ENCODE assay signal across 10 mouse cellular contexts in the genomic region with DNA sequence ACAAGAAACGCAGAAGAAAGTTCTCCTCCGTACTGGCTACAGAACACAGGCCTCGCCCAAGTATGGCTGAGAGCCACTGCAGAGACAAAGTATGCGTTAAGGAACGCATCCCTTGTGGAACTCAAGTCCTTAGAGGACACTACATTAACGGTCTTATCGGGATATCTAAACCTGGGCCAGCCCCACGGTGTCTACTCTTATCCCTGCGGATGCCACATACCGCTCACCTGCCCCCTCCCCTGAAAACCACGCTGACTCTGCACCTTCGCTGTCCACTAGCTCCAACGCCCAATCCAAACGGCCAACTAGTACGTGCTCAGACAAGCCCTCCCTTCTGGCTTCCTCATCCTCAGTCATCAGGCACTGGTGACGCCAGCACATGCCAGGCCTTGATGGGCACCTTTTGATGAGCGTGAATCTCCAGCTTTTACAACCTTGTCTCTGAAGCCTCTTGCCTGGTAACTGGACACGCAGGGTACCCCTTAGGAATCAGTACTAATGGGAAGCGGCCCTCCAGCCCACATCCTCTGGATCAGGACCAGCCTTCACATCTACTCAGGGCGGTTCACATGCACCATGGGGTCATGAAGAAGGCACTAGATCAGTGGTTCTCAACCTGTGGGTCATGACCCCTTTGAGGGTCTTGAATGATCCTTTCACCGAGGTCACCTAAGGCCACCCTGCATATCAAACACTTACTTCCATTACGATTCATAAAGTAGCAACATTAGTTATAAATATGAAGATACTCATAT. TPM values are rescaled to one million over a fixed set of nuclear protein-coding genes. Genes with fewer than 3 reads are reported as not detected.
A peak's percentile ranks its signal among the peaks of the same experiment; 100 is the strongest.
DNase-seq lines count a peak whose midpoint lies in the region; ATAC-seq and TF ChIP-seq lines count a peak whose summit lies in the region.
"Had no signal": no experiment of that assay in that cellular context is flagged by ENCODE, and none has a peak within 500 bp of the region (broad histone marks: within the 10 kb centered on the region; RNA-seq: fewer than 3 reads in every experiment).

No protein-coding gene starts in this region.

- TF ChIP-seq CTCF in gastrocnemius, adult 2 months (IDR thresholded peaks at IDR 0.05): no peak
- TF ChIP-seq CTCF in spleen, adult 2 months (IDR thresholded peaks at IDR 0.05; ENCODE audit: extremely low read depth, insufficient read depth, insufficient read length, insufficient replicate concordance): no peak

- ATAC-seq in kidney, embryonic 16.5 days (ENCODE audit: low FRiP score, low TSS enrichment): no peak
- ATAC-seq in stomach, embryonic 16.5 days (ENCODE audit: insufficient read depth, low FRiP score): no peak

- peak overlapping the region; percentile 32; the same call in 1 of the 2 replicates for H3K9ac ChIP-seq in kidney, embryonic 16.5 days (replicated peaks; ENCODE audit: low read length)
- H3K9ac ChIP-seq in stomach, embryonic 16.5 days (ENCODE audit: low read length): no peak overlapping the region

- peak overlapping the region; percentile 83 for H3K27ac ChIP-seq in gastrocnemius, adult 2 months
- peak overlapping the region; percentile 84; the same call in 1 of the 2 replicates for H3K27ac ChIP-seq in kidney, embryonic 16.5 days (ENCODE audit: low read length)
- peak overlapping the region; percentile 7; the same call in 1 of the 2 replicates for H3K27ac ChIP-seq in spleen, adult 2 months (ENCODE audit: insufficient read depth, low read length)
- H3K27ac ChIP-seq in stomach, embryonic 16.5 days (ENCODE audit: low read length): peak overlapping the region; percentile 77; the same call in 1 of the 2 replicates

- H3K27me3 ChIP-seq in kidney, embryonic 16.5 days (ENCODE audit: insufficient read depth, low read length): no peaks in the 10 kb centered on the region
- no peaks in the 10 kb centered on the region for H3K27me3 ChIP-seq in spleen, adult 2 months (ENCODE audit: control insufficient read depth, insufficient read depth, low read length)
- no peaks in the 10 kb centered on the region for H3K27me3 ChIP-seq in stomach, embryonic 16.5 days (ENCODE audit: control insufficient read depth, insufficient read depth, low read length)
- H3K27me3 ChIP-seq: embryonic facial prominence, embryonic 13.5 days had no signal

- H3K9me3 ChIP-seq in kidney, embryonic 16.5 days (ENCODE audit: low read length): no peaks in the 10 kb centered on the region
- no peaks in the 10 kb centered on the region for H3K9me3 ChIP-seq in stomach, embryonic 16.5 days (replicated peaks; ENCODE audit: control insufficient read depth, low read length)
- H3K9me3 ChIP-seq: embryonic facial prominence, embryonic 13.5 days had no signal

- H3K36me3 ChIP-seq in kidney, embryonic 16.5 days (ENCODE audit: insufficient read depth, low read length): peaks cover 3% of the 10 kb centered on the region; the same call in 1 of the 2 replicates
- no peaks in the 10 kb centered on the region for H3K36me3 ChIP-seq in spleen, adult 2 months (ENCODE audit: control insufficient read depth, insufficient read depth, low read length)
- no peaks in the 10 kb centered on the region for H3K36me3 ChIP-seq in stomach, embryonic 16.5 days (ENCODE audit: control insufficient read depth, insufficient read depth, low read length)

- no peak for TF ChIP-seq POLR2A in spleen, adult 2 months (IDR thresholded peaks at IDR 0.05; ENCODE audit: low read depth, low read length)

- peaks cover 87% of the 10 kb centered on the region for H3K4me1 ChIP-seq in kidney, embryonic 16.5 days (ENCODE audit: insufficient read depth, low read length)
- H3K4me1 ChIP-seq in spleen, adult 2 months (ENCODE audit: control insufficient read depth, insufficient read depth, insufficient read length): peaks cover 36% of the 10 kb centered on the region; the same call in 1 of the 2 replicates
- H3K4me1 ChIP-seq in stomach, embryonic 16.5 days (ENCODE audit: control insufficient read depth, insufficient read depth, low read length): peaks cover 61% of the 10 kb centered on the region

- 84% methylated on average over 22 of the region's 22 CpGs for WGBS in kidney, embryonic 16.5 days
- 70% methylated on average over 22 of the region's 22 CpGs for WGBS in spleen, adult 2 months
- WGBS in stomach, embryonic 16.5 days: 85% methylated on average over 22 of the region's 22 CpGs

- intact Hi-C loops in gastrocnemius, adult 2 months (cut with DNase I): no loop called here
- intact Hi-C loops in gastrocnemius, postnatal 36 days (cut with DNase I): no loop called here

- peak overlapping the region; percentile 53 for H3K4me3 ChIP-seq in gastrocnemius, adult 2 months
- no peak overlapping the region for H3K4me3 ChIP-seq in kidney, embryonic 16.5 days (ENCODE audit: low read length)
- H3K4me3 ChIP-seq in spleen, adult 2 months (ENCODE audit: extremely low read depth, insufficient read depth, insufficient read length): no peak overlapping the region
- H3K4me3 ChIP-seq in stomach, embryonic 16.5 days (replicated peaks; ENCODE audit: low read length): no peak overlapping the region
- H3K4me3 ChIP-seq: embryonic facial prominence, embryonic 13.5 days had no signal

- DNase-seq in gastrocnemius, adult 2 months: no peak
- no peak for DNase-seq in gastrocnemius, postnatal 36 days
- DNase-seq in kidney, postnatal 14 days: no peak
- no peak for DNase-seq in spleen, adult 2 months (ENCODE audit: low read depth in 1 of 2, low spot score in 2 of 2)
- no peak for DNase-seq in spleen, postnatal 14 days (ENCODE audit: low spot score in 2 of 2)
- no peak for DNase-seq in adrenal gland, postnatal 25 days

- no peak overlapping the region for H3K4me2 ChIP-seq in kidney, embryonic 16.5 days (replicated peaks; ENCODE audit: low read depth, low read length)
- H3K4me2 ChIP-seq in stomach, embryonic 16.5 days (ENCODE audit: low read depth, low read length): no peak overlapping the region

RNA-seq across cellular contexts. Expression of gene Elmo2, which starts 4.1 kb away (rescaled TPM):
- total RNA-seq in gastrocnemius, adult 2 months (2021): 10 to 100 TPM; 12.8 to 15.0 TPM
- total RNA-seq in gastrocnemius, postnatal 36 days (2021): 10 to 100 TPM; 12.2 to 14.5 TPM
- 88.4 and 93.7 TPM in 2 replicates for polyA plus RNA-seq in kidney, embryonic 16.5 days (2015; fragmentation: Nextera tagmentation; extraction: Ambion mirVana)
- polyA plus RNA-seq in spleen, adult 2 months (2012; rRNA removed): 62.3 and 91.0 TPM in 2 replicates
- 56.0 and 59.1 TPM in 2 replicates for polyA plus RNA-seq in stomach, embryonic 16.5 days (2015; fragmentation: Nextera tagmentation; extraction: Ambion mirVana)
- 27.7 and 27.9 TPM in 2 replicates for total RNA-seq in adrenal gland, postnatal 25 days (2021)

RNA-seq across cellular contexts. Expression of gene Slc35c2, which starts 34.5 kb away (rescaled TPM):
- total RNA-seq in gastrocnemius, adult 2 months (2021): 10 to 100 TPM; 19.6 to 20.6 TPM
- total RNA-seq in gastrocnemius, postnatal 36 days (2021): 10 to 100 TPM; 19.5 to 20.8 TPM
- polyA plus RNA-seq in kidney, embryonic 16.5 days (2015; fragmentation: Nextera tagmentation; extraction: Ambion mirVana): 62.4 and 62.8 TPM in 2 replicates
- polyA plus RNA-seq in spleen, adult 2 months (2012; rRNA removed): 77.7 and 99.2 TPM in 2 replicates
- polyA plus RNA-seq in stomach, embryonic 16.5 days (2015; fragmentation: Nextera tagmentation; extraction: Ambion mirVana): 67.3 and 68.9 TPM in 2 replicates
- 53.0 and 62.2 TPM in 2 replicates for total RNA-seq in adrenal gland, postnatal 25 days (2021)

RNA-seq across cellular contexts. Expression of gene Zfp663, which starts 46.4 kb away (rescaled TPM):
- total RNA-seq in gastrocnemius, adult 2 months (2021): not detected
- total RNA-seq in gastrocnemius, postnatal 36 days (2021): not detected
- polyA plus RNA-seq in kidney, embryonic 16.5 days (2015; fragmentation: Nextera tagmentation; extraction: Ambion mirVana): 1.1 and 1.3 TPM in 2 replicates
- 0.13 TPM in 1 of 2 replicates, not detected in the other for polyA plus RNA-seq in spleen, adult 2 months (2012; rRNA removed)
- 0.64 and 0.87 TPM in 2 replicates for polyA plus RNA-seq in stomach, embryonic 16.5 days (2015; fragmentation: Nextera tagmentation; extraction: Ambion mirVana)
- not detected in 2 replicates for total RNA-seq in adrenal gland, postnatal 25 days (2021)
- polyA plus RNA-seq: large intestine, adult 2 months had no signal

Comparison
In these comparisons a context has a peak if more than half of its experiments do, and no peak if none do; other contexts are left out.
1. H3K27ac ChIP-seq: peak in every context shown above with its lines; median percentile 84 in kidney, embryonic 16.5 days; 83 in gastrocnemius, adult 2 months; 77 in stomach, embryonic 16.5 days; 7 in spleen, adult 2 months.